ENCODE assay signal across 19 mouse cellular contexts in the genomic region with DNA sequence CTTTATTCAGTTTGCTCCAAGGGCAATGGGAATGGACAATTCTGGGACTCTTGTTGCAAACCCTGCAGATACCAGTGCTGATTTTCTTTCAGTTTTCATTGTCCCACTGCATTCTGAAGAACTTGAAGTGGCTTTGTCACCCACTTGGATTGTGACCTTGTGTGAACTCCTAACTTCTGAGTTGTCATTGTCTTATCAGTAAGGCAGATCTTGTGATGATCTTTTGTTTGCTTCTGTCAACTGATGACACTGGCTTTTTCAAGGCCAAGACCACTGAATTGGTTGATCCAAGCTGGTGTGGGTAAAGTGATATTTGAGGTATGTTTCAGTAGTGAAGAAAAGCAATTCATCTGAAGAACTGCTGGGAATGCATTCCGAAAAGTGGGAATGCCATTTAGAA. TPM values are rescaled to one million over a fixed set of nuclear protein-coding genes. Genes with fewer than 3 reads are reported as not detected.
"Had no signal": no experiment of that assay in that cellular context is flagged by ENCODE, and none has a peak within 500 bp of the region (broad histone marks: within the 10 kb centered on the region; RNA-seq: fewer than 3 reads in every experiment).

No protein-coding gene starts in this region.

- H3K9ac ChIP-seq: neural tube, embryonic 12.5 days; neural tube, embryonic 13.5 days; neural tube, embryonic 15.5 days; stomach, embryonic 15.5 days had no signal

- H3K27me3 ChIP-seq: neural tube, embryonic 12.5 days; neural tube, embryonic 13.5 days; neural tube, embryonic 15.5 days; stomach, embryonic 15.5 days had no signal

- H3K4me2 ChIP-seq: neural tube, embryonic 12.5 days; neural tube, embryonic 13.5 days; neural tube, embryonic 15.5 days; stomach, embryonic 15.5 days had no signal

- H3K9me3 ChIP-seq: neural tube, embryonic 12.5 days; neural tube, embryonic 13.5 days; neural tube, embryonic 15.5 days; stomach, embryonic 15.5 days had no signal

- H3K4me3 ChIP-seq: neural tube, embryonic 12.5 days; neural tube, embryonic 13.5 days; neural tube, embryonic 15.5 days; stomach, embryonic 15.5 days had no signal

- H3K27ac ChIP-seq: neural tube, embryonic 12.5 days; neural tube, embryonic 13.5 days; neural tube, embryonic 15.5 days; stomach, embryonic 15.5 days; stomach, postnatal 0 days had no signal

- DNase-seq: retina, postnatal 1 day; right cerebral cortex, adult 18-20 months; right cerebral cortex, postnatal 14 days; right cerebral cortex, postnatal 25 days; right cerebral cortex, postnatal 4 days; spleen, adult 18-20 months; thymus, adult 18-20 months; thymus, adult 2 months; thymus, postnatal 14 days; thymus, postnatal 25 days; thymus, postnatal 36 days; thymus, postnatal 4 days had no signal

RNA-seq across cellular contexts. Expression of gene 1700092M07Rik, which starts 4.9 kb away (rescaled TPM):
- polyA plus RNA-seq: small intestine, adult 2 months; spleen, adult 2 months; thymus, adult 2 months had no signal
